Mouse (Mus musculus): ENCODE data around the gene Nr1h5. TPM values are rescaled to one million over a fixed set of nuclear protein-coding genes. Genes with fewer than 3 reads are reported as not detected.

The Nr1h5 gene
- polyA plus RNA-seq, 1 experiment = not detected

Other genes with a start within 250 kb of the Nr1h5 start
- 76.3 and 90.8 TPM in 2 replicates for gene Tspan2, start 229.6 kb downstream of the Nr1h5 start, polyA plus RNA-seq (2012; rRNA removed)
- not detected in 2 replicates for gene Tshb, start 181.4 kb downstream of the Nr1h5 start, polyA plus RNA-seq (2012; rRNA removed)
- not detected in 2 replicates for gene Sycp1, start 28.0 kb downstream of the Nr1h5 start, polyA plus RNA-seq (2012; rRNA removed)
- 37.5 and 42.5 TPM in 2 replicates for gene Sike1, start 31.6 kb upstream of the Nr1h5 start, polyA plus RNA-seq (2012; rRNA removed)
- 86.2 and 156 TPM in 2 replicates for gene Csde1, start 56.3 kb upstream of the Nr1h5 start, polyA plus RNA-seq (2012; rRNA removed)
- 32.4 and 36.7 TPM in 2 replicates for gene Nras, start 94.2 kb upstream of the Nr1h5 start, polyA plus RNA-seq (2012; rRNA removed)
- gene Ampd1, start 109.9 kb upstream of the Nr1h5 start, polyA plus RNA-seq (2012; rRNA removed) = 0.11 TPM in 1 of 2 replicates, not detected in the other
- gene Dennd2c, start 138.5 kb upstream of the Nr1h5 start, polyA plus RNA-seq (2012; rRNA removed) = 5.2 and 5.4 TPM in 2 replicates
- 76.6 and 87.1 TPM in 2 replicates for gene Bcas2, start 207.5 kb upstream of the Nr1h5 start, polyA plus RNA-seq (2012; rRNA removed)

All from urinary bladder, adult 2 months (tissue).